Mouse (Mus musculus) layer of hippocampus, adult 11-12 months (tissue): Measurements from ENCODE around the gene Ninj1.

Source experiments
- DNase-seq: peaks from one replicate; pipeline ENCODE4 v3.0.0; 2022; ENCODE audit warnings: low spot score

Gene Ninj1

GRCm38 (mm10) chr13:49171729-49172128 lies 15.6 kb upstream of the Ninj1 start:
- DNase-seq: no peak

DNA sequence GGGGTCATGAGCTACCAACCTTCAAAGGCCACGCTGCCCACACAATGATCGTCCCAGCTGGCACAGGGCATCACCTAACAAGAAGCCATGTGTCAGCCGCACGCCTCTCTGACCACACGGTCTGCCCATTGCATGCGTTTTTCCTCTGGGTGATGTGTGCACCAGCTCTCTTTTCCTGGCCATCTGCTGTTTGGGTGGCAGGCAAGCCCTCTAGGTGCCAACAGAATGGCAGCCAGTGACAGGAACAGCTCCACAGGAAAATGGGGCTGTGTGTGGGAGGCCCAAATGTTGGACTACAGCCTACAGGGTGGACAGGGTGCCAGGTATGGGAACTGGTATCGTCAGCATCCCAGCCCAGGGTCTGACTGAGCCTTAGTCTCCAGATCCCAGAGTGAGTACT lies 14.9 kb upstream of the Ninj1 start:
- DNase-seq: peak; percentile 59

DNA sequence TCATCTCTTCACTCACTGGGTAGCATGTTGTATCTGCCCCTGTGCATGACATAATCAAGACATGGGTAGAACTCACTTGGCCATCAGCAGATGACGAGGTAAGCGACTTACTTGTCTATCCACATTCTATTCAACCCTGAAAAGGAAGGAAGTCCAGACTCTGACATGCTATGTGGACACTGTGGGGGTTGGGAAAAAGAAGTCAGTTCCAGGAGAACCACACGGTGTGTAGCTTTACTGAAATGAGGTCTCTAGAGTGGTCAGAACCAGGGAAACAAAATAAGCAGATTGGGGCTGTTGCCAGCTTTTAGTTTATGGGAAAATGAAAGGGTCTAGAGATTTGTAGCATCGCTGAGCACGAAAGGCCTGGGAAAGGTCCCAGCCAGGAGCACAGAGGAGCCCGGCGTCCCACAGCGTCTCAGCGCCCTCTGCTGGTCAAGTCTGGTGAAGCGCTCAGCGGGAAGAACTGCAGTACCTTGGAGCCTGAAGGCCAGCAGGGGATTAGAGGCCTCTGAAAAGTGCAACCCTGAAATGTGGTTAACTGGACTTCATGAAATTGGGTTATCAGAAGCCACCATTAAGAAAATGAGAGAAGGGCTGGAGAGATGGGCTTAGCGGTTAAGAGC lies 14.2 kb upstream of the Ninj1 start:
- DNase-seq: peak; percentile 89

GRCm38 (mm10) chr13:49175509-49175908 lies 11.8 kb upstream of the Ninj1 start:
- DNase-seq: no peak

DNA sequence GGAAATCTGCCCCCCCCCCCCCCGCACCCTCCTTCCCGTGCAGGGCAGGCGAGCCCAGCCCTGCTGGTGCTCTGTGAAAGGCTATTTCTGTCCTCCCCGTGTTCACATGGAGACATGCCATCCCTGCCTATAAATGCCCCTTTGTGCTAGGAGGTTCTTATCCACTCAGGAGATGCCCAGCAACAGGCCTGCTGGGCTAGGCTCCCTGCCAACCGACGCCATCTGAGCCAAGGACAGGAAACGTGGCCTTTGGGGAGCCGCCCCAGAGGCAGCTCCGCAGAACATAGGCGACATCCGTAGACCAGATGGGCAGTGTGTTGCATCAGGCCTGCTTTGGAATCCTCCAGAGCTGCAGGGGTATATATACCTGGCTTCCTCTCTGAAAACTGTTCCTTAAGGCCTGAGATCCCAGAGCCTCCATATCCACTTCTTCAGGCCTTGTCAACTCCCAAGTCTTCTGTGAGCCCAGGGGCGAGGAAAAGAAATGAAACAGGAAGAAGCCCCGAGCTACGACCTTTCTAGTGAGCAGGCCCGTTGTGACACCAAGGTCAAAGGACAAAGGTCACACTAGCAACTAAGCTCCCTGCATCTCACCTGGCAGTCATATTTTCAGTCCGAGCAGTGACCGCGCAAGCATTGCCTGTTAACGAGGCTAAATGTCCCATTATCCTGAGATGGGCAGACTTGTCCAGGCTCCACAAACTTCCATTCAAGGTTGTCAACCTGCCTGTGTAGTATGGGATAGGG lies 8.3 kb upstream of the Ninj1 start:
- peak; percentile 84 for DNase-seq

- no peak for DNase-seq
These were observed 7.0 kb upstream of the Ninj1 start for GRCm38 (mm10) chr13:49180274-49180673.

DNA sequence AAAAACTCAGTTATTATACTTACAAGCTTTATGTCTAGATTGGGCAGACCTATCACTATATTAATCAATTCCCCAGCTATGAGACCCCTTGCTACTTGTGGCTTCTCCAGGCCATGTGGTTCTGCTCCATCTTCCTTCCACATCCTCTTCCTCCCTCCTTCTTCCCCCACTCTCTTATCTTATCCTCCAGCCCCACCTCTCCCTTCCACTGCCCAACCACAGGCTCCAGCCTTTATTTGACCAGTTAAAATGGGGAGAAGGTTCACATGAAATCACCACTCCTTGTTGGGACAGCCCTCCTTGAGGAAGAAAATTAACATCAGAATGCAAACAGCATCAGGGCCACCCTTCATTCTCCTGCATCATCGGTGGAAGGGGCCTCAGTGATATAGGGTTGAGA lies 6.6 kb upstream of the Ninj1 start:
- DNase-seq: no peak

GRCm38 (mm10) chr13:49181411-49181984 lies 5.8 kb upstream of the Ninj1 start:
- DNase-seq: no peak

DNA sequence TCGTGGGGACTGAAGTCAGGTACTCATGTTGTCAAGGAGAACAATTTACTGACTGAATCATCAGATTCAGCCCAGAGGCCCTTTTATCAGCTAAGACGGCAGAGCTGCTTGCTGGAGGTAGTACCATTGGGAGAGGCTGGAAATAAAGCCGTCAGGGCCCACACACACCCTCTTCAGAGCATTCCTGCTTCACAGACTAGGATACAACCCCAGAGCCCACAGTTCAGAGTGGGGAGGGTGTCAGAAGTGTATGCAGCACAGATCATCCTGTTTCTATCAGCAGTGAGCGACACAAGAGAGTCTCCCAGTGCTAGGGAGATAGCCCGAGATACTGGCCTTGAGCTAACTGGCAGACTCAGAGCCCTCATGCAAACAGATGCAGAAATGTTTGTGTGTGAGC lies 4.1 kb upstream of the Ninj1 start:
- DNase-seq: no peak

DNA sequence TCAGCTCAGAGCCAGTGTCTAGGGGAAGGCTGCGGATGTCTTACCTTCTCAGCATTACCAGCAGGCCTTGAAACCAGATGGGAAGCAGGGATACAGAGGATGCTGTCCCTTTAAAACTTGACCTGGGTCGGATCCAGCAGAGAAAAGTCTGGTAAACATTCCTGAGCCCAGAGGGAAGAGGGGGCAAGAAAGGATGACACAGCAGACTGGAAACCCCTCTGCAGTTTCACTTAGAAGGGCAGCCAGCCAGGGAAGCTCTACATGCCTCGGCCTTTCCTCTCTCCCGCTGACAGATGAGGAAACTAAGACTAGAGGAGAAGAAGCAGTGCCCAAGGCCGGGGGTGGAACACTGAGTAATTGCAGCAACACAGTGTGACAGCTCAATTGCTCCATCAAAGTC lies 3.6 kb upstream of the Ninj1 start:
- no peak for DNase-seq

- DNase-seq: no peak
These were observed 442 bp upstream of the Ninj1 start for GRCm38 (mm10) chr13:49186798-49187287.

DNA sequence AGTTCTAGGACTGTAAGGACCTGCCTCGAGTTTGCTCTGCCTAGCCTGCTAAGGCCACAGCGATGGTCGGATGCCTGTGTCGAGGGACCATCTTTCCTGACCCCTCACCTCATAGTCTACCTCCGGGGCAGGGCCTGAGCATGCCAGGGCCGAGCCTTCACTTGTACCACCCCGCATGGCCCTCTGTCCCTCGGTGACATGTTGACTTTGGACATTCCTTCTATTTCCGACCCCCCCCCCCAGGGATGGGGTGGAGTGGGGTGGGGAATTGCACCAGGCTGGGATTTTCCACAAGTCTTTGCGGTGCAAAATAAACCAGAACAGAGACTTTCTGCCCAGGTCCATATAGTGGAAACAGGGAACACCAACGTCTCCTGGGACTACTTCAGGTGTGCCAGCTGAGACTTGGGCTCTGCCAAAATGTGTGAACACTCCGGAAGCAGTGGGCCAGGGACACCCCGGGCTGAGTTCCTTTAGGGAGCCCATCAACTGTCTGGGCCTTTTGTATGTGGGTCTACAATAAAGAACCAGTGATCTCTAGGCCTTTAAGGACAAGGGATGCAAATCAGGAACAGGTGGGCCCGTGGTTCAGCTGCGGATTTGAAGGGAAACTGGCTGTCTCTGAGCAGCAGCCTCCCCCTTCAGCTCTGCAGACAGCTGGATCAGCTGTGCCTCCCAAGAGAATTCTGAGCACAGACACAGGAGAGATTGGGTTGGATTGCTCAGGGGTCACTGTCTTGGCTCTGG lies 1.1 kb downstream of the Ninj1 start:
- no peak for DNase-seq

GRCm38 (mm10) chr13:49188966-49189360 lies 1.7 kb downstream of the Ninj1 start:
- no peak for DNase-seq

DNA sequence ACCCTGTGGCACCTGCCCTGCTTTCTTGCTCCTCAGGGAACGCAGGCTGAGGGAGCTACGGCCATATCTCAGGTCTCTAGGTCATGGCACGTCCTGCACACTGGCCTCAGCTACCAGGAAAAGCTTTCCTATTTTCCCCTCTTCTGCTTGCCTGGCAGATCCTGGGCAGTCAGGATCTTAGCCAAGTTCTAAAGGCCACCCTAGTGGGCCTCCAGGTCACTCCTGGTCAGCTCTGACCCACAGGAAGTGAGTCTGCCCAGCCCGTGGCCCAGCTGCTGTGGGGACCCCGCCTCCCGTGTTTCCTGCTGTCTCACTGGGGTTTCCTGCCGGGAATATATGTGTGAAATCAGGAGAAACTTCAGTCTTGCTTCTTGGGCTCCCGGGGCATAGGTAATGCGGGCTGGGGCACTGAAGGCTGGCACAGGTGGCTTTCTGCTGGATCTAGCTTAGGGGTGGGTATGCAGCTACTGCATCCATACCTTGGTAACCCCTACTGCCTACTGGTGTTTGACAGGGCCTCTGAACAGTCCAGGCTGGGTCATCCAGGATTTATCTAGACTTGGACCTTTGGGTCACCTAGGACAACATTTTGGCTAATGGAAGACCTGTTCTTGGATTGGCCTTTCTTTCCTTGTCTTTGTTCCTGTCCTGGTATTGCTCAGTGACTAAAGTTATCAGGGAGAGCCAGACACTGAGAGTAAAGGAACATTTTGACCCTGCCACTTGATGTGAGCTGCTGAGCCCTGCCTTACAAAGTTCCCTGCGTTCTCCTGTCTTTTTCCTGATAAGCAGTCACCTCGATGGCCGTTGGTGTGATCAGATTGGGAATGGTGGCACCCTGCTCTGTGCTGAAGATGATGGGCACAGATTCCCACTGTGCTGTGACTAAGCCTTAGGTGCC lies 2.9 kb downstream of the Ninj1 start:
- no peak for DNase-seq

DNA sequence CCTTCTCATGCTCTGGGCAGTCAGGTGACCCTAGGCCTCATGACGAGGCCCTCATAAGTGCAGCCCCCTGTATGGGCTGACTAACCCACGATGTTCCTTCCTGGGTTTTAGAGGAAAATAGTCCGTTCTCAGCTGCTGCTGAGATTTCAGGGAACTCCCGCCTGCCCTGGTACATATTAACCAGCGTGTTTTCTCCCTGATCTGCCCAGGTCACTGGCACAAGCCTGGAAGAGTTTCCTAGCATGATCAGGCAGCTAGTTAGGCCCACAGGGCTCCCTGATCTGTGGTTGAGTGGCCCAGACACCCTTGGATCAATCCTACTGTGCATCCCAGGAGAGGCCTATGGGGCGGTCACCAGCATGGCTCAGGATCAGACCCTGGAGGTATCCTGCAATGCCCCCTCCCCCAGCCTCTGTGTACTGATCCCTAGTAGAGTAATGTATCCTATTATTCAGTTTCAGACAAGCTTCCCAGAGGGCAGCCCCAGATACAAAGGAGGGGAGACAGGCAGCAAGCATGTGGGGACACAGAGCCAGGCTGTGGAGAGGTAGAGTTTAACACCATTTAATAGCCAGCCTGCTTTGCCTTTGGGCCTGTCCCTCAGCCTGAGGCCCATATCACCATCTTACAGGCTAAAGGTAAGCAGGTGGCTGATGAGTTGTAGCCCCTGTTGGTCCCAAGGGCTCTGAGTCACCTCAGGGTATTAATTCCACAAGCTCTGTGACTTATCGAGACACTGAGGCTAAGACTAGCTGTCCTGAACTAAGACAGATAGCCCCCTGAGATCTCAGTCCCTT lies 3.8 kb downstream of the Ninj1 start:
- no peak for DNase-seq

- DNase-seq: no peak
These were observed 4.4 kb downstream of the Ninj1 start for GRCm38 (mm10) chr13:49191673-49192035.

GRCm38 (mm10) chr13:49192156-49192855 lies 5.0 kb downstream of the Ninj1 start:
- no peak for DNase-seq

GRCm38 (mm10) chr13:49193650-49194049 lies 6.4 kb downstream of the Ninj1 start:
- no peak for DNase-seq

DNA sequence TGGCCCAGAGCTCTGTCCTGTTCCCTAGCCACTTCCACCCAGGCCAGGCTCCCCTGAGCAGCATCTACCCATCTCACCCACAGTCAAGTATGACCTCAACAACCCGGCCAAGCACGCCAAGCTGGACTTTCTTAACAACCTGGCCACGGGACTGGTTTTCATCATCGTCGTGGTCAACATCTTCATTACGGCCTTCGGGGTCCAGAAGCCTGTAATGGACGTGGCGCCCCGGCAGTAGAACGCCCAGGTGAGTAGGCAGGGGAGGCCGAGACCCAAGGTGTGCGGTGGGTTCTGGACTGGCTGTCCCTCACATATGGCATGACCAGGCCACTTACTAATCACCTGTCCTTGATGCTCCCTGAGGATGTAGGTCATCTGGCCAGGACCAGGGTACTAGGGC lies 7.5 kb downstream of the Ninj1 start:
- DNase-seq: no peak

DNA sequence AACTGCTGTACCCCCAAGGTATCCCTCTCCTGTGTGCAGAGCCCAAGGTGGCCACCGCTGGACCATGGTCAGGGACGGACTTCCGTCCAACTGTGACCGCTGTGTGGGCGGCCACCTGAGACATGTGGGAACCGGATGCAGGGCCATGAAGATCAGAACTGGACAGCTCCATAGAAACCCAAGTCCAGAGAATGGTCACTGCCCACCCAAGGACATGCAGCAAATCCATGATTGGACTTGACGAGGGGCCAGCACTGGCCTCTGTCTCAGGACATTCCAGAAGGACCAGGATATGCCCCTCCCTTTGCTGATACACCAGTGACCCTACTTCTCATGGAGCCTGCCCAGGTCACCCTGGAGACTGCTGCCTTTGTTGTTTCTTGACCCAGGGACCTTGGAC lies 8.4 kb downstream of the Ninj1 start:
- no peak for DNase-seq
